In the genomic region with DNA sequence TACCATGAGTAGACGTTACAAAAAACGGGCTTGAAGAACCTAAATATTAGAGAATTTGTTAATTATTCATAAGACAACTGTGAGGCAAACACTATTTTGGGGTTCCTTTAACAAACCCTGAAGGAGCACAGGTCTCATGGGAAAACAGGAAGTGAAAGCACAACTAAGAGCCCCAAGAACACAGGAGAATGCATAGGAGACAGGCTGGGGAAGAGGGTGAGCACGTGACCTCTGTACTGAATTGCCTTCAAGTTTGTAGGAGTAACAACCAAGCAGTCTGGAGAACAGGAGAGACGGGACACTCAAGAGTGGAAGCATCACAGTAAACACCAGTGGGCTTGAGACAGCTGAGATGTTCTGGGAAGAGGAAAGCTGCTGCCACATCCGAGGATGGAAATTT, we compare ENCODE assay signal across 24 mouse cellular contexts. TPM values are rescaled to one million over a fixed set of nuclear protein-coding genes. Genes with fewer than 3 reads are reported as not detected.
DNase-seq lines count a peak whose midpoint lies in the region; ATAC-seq and TF ChIP-seq lines count a peak whose summit lies in the region.
"Had no signal": no experiment of that assay in that cellular context is flagged by ENCODE, and none has a peak within 500 bp of the region (broad histone marks: within the 10 kb centered on the region; RNA-seq: fewer than 3 reads in every experiment).

No protein-coding gene starts in this region.

- peaks cover 5% of the 10 kb centered on the region for H3K27me3 ChIP-seq in C2C12 (ENCODE audit: control insufficient read depth, insufficient read depth, insufficient read length)
- no peaks in the 10 kb centered on the region for H3K27me3 ChIP-seq in neural tube, embryonic 15.5 days (replicated peaks)
- H3K27me3 ChIP-seq: forebrain, embryonic 13.5 days; hindbrain, embryonic 12.5 days; hindbrain, embryonic 15.5 days; intestine, embryonic 15.5 days had no signal

- peak; percentile 76 for ATAC-seq in common myeloid progenitor, adult 5-6 weeks (replicated peaks; ENCODE audit: low read depth, poor library complexity, severe bottlenecking)
- peak; percentile 73 for ATAC-seq in megakaryocyte progenitor cell, adult 5-6 weeks (replicated peaks; ENCODE audit: poor library complexity)
- ATAC-seq in frontal cortex, adult (ENCODE audit: low TSS enrichment), result no peak
- ATAC-seq in neural tube, embryonic 15.5 days (ENCODE audit: low FRiP score), result no peak
- ATAC-seq: activated CD4-positive, CD25-positive, alpha-beta regulatory T cell, adult 4 months; forebrain, embryonic 13.5 days; forebrain, embryonic 16.5 days; intestine, embryonic 15.5 days had no signal

- H3K4me2 ChIP-seq in neural tube, embryonic 15.5 days, result no peak overlapping the region
- H3K4me2 ChIP-seq: forebrain, embryonic 13.5 days; hindbrain, embryonic 12.5 days; hindbrain, embryonic 15.5 days; intestine, embryonic 15.5 days had no signal

- no peak overlapping the region for H3K27ac ChIP-seq in neural tube, embryonic 15.5 days (replicated peaks)
- H3K27ac ChIP-seq: forebrain, embryonic 10.5 days; forebrain, embryonic 13.5 days; gastrocnemius, adult 2 months; hindbrain, embryonic 12.5 days; hindbrain, embryonic 15.5 days; intestine, embryonic 15.5 days had no signal

- H3K36me3 ChIP-seq in C2C12 (ENCODE audit: control insufficient read depth, insufficient read depth), result no peaks in the 10 kb centered on the region
- no peaks in the 10 kb centered on the region for H3K36me3 ChIP-seq in neural tube, embryonic 15.5 days
- H3K36me3 ChIP-seq: forebrain, embryonic 10.5 days; hindbrain, embryonic 12.5 days; hindbrain, embryonic 15.5 days; intestine, embryonic 15.5 days had no signal

- H3K9ac ChIP-seq in neural tube, embryonic 15.5 days (replicated peaks), result no peak overlapping the region
- H3K9ac ChIP-seq: forebrain, embryonic 13.5 days; hindbrain, embryonic 12.5 days; hindbrain, embryonic 15.5 days; intestine, embryonic 15.5 days had no signal

- DNase-seq in A20 (ENCODE audit: low read depth, low spot score), result peak; percentile 20
- no peak for DNase-seq in layer of hippocampus, postnatal 10 days (ENCODE audit: low spot score in 2 of 2)
- no peak for DNase-seq in heart, adult 8-10 months (ENCODE audit: low spot score)
- DNase-seq: adrenal gland, adult 8-10 months; adrenal gland, postnatal 25 days; cerebellum, adult 11-12 months; cerebellum, adult 8-10 months; cerebellum, postnatal 10 days; cerebellum, postnatal 36 days; gastrocnemius, adult 2 months; gastrocnemius, postnatal 14 days had no signal

- no peak overlapping the region for H3K4me3 ChIP-seq in C2C12 (ENCODE audit: insufficient read depth, poor library complexity, severe bottlenecking)
- no peak overlapping the region for H3K4me3 ChIP-seq in neural tube, embryonic 15.5 days (replicated peaks)
- H3K4me3 ChIP-seq: forebrain, embryonic 10.5 days; forebrain, embryonic 13.5 days; gastrocnemius, adult 2 months; hindbrain, embryonic 12.5 days; hindbrain, embryonic 15.5 days; intestine, embryonic 15.5 days had no signal

- H3K9me3 ChIP-seq in neural tube, embryonic 15.5 days (replicated peaks), result no peaks in the 10 kb centered on the region
- H3K9me3 ChIP-seq: forebrain, embryonic 10.5 days; forebrain, embryonic 13.5 days; hindbrain, embryonic 12.5 days; hindbrain, embryonic 15.5 days; intestine, embryonic 15.5 days had no signal

- H3K79me2 ChIP-seq in C2C12 (ENCODE audit: control insufficient read depth, insufficient read depth), result no peaks in the 10 kb centered on the region

- H3K79me3 ChIP-seq in C2C12 (ENCODE audit: low read depth), result no peaks in the 10 kb centered on the region

- 89% methylated on average over 5 of the region's 5 CpGs for WGBS in neural tube, embryonic 15.5 days

- TF ChIP-seq CTCF in C2C12 (IDR thresholded peaks at IDR 0.05; ENCODE audit: control insufficient read depth, insufficient read depth, insufficient read length), result no peak

- no peaks in the 10 kb centered on the region for H3K4me1 ChIP-seq in neural tube, embryonic 15.5 days
- H3K4me1 ChIP-seq: forebrain, embryonic 13.5 days; hindbrain, embryonic 12.5 days; hindbrain, embryonic 15.5 days; intestine, embryonic 15.5 days had no signal

- H3ac ChIP-seq in C2C12 (ENCODE audit: control insufficient read depth, insufficient read length, low read depth), result no peak overlapping the region

TF ChIP-seq in C2C12, 6 proteins besides CTCF, POLR2A, EP300 and RAD21:
- TF ChIP-seq MAX (IDR thresholded peaks at IDR 0.05) (no peak), CEBPB (IDR thresholded peaks at IDR 0.05; ENCODE audit: low read depth) (no peak), MYOG (IDR thresholded peaks at IDR 0.05; ENCODE audit: control insufficient read depth, extremely low read depth, insufficient read length) (no peak), USF1 (IDR thresholded peaks at IDR 0.05; ENCODE audit: low read depth) (peak; percentile 50), FOSL1 (IDR thresholded peaks at IDR 0.05; ENCODE audit: insufficient read depth, low read length, poor library complexity, severe bottlenecking) (no peak), MYOD1 (IDR thresholded peaks at IDR 0.05; ENCODE audit: control insufficient read depth, insufficient read length, low read depth) (no peak)

RNA-seq across cellular contexts. Expression of a gene that starts 8.2 kb away (rescaled TPM):
- not detected for polyA plus RNA-seq in C2C12 (2012; fragmentation: generic; extraction: Trizol)
- total RNA-seq in common myeloid progenitor, adult 5-6 weeks (2017), result 6.9 and 11.6 TPM in 2 replicates
- 2.3 and 5.6 TPM in 2 replicates for total RNA-seq in megakaryocyte progenitor cell, adult 5-6 weeks (2015)
- total RNA-seq in megakaryocyte progenitor cell, adult 5-6 weeks (2017), result 3.5 and 4.6 TPM in 2 replicates
- total RNA-seq in layer of hippocampus, postnatal 10 days (2021), result under 1 TPM; 0.50 to 0.74 TPM
- total RNA-seq in heart, adult 8-10 months (2022), result under 1 TPM in 2 of 4 experiments, not detected in 2; 0.06 to 0.09 TPM
- 0.31 and 0.54 TPM in 2 replicates for polyA plus RNA-seq in neural tube, embryonic 15.5 days (2015; fragmentation: Nextera tagmentation; extraction: Ambion mirVana)
- total RNA-seq: heart, postnatal 25 days had no signal
- polyA plus RNA-seq: activated CD4-positive, CD25-positive, alpha-beta regulatory T cell, adult 4 months had no signal

RNA-seq across cellular contexts. Expression of a gene that starts 16.4 kb away (rescaled TPM):
- polyA plus RNA-seq in C2C12 (2012; fragmentation: generic; extraction: Trizol), result 0.57 TPM
- 0.05 TPM in 1 of 2 replicates, not detected in the other for total RNA-seq in common myeloid progenitor, adult 5-6 weeks (2017)
- 0.49 TPM in 1 of 2 replicates, not detected in the other for total RNA-seq in megakaryocyte progenitor cell, adult 5-6 weeks (2015)
- not detected in 2 replicates for total RNA-seq in megakaryocyte progenitor cell, adult 5-6 weeks (2017)
- 1 to 10 TPM; 2.5 to 3.8 TPM for total RNA-seq in layer of hippocampus, postnatal 10 days (2021)
- 10 to 100 TPM; 38.0 to 42.8 (median 40.7) TPM for total RNA-seq in heart, adult 8-10 months (2022)
- polyA plus RNA-seq in neural tube, embryonic 15.5 days (2015; fragmentation: Nextera tagmentation; extraction: Ambion mirVana), result 1.8 and 2.3 TPM in 2 replicates
- polyA plus RNA-seq: activated CD4-positive, CD25-positive, alpha-beta regulatory T cell, adult 4 months had no signal

Comparison
In these comparisons a context has a peak if more than half of its experiments do, and no peak if none do; other contexts are left out.
1. ATAC-seq: peak in common myeloid progenitor, adult 5-6 weeks (single experiment) and megakaryocyte progenitor cell, adult 5-6 weeks (single experiment); none in frontal cortex, adult (single experiment) and neural tube, embryonic 15.5 days (single experiment).
2. RNA of a gene that starts 16.4 kb away (total RNA-seq): 38.0 to 42.8 TPM in heart, adult 8-10 months; 2.5 to 3.8 TPM in layer of hippocampus, postnatal 10 days, 0.49 TPM in megakaryocyte progenitor cell, adult 5-6 weeks and 0.05 TPM in common myeloid progenitor, adult 5-6 weeks; every median in the first group is over 4 times any median in the second.